Mouse (Mus musculus): ENCODE measurements at regions not wholly inside any gene's neighbourhood (a gene's known extent, or its start where the extent isn't known, plus 50 kb on each side); places are given as distances from the start of the nearest gene placed in this dataset.

DNA sequence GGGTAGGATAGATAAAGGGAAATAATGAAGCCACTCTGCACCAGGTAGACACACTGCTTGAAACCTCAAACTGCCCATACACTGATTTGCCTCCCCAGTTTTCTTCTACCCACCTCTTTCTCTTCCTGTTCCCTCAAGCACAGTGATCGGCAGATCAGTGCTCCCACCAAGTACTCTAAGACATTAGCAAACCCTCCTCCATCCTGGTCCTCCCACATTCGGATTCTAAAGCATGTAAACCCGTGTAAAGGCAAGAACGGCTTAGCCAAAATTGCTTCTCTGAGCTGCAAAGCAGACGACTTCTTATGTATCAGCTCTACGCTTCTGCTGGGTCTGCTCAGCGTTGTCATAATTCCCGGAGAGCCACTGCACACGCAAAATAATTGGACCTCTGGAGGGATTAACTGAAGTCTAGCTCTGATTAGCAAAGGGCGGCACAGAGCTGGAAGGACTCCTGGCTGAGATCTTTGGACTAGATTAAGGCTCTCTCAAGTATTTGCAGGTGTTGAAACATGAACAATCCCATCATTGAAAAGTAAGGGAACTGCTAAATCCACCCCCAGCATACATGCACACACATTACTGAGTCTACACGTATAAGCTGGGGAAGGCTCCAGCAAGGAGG lies 67.2 kb downstream of the Mtx3 start:
- TF ChIP-seq CTCF (IDR thresholded peaks at IDR 0.05; ENCODE audit: low read depth, low read length) (no peak), POLR2A (IDR thresholded peaks at IDR 0.05; ENCODE audit: borderline replicate concordance, low read depth, low read length) (no peak)
- Histone ChIP-seq H3K4me3 (ENCODE audit: insufficient read depth, low read length) (no peak overlapping the region), H3K27ac (ENCODE audit: insufficient read depth, low read depth, low read length) (no peak overlapping the region), H3K4me1 (ENCODE audit: control insufficient read depth, insufficient read depth, low read length) (no peaks in the 10 kb centered on the region)

DNA sequence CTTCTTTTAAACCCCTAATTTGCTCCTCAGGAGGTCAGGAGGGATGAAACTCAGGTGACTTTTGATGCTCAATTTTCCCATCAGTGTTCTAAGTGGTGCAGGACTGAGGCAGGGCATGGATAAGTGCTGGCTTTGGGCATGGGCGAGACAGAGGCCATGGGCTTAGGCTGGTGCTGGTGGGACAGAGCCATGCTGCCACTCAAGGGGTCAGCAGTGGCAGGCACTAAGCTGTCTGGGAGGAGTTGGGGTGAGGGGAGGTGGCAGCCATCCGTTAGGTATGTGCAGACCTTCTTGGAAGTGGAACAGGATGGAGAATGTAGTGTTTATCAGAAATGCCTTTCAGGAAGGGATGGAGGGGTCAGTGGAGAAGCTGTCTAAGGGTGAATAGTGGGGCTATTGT lies 68.1 kb downstream of the Mtx3 start:
- H3K27ac ChIP-seq (ENCODE audit: insufficient read depth, low read depth, low read length), result no peak overlapping the region
- no peak overlapping the region for H3K4me3 ChIP-seq (ENCODE audit: insufficient read depth, low read length)
- H3K4me1 ChIP-seq (ENCODE audit: control insufficient read depth, insufficient read depth, low read length), result no peaks in the 10 kb centered on the region
- no peak for TF ChIP-seq POLR2A (IDR thresholded peaks at IDR 0.05; ENCODE audit: borderline replicate concordance, low read depth, low read length)
- TF ChIP-seq CTCF (IDR thresholded peaks at IDR 0.05; ENCODE audit: low read depth, low read length), result no peak

- H3K4me3 ChIP-seq (ENCODE audit: insufficient read depth, low read length), result no peak overlapping the region
- no peak for TF ChIP-seq CTCF (IDR thresholded peaks at IDR 0.05; ENCODE audit: low read depth, low read length)
- TF ChIP-seq POLR2A (IDR thresholded peaks at IDR 0.05; ENCODE audit: borderline replicate concordance, low read depth, low read length), result no peak
- no peaks in the 10 kb centered on the region for H3K4me1 ChIP-seq (ENCODE audit: control insufficient read depth, insufficient read depth, low read length)
- H3K27ac ChIP-seq (ENCODE audit: insufficient read depth, low read depth, low read length), result no peak overlapping the region
Observed at GRCm38 (mm10) chr13:92914631-92915030, 70.1 kb downstream of the Mtx3 start.

DNA sequence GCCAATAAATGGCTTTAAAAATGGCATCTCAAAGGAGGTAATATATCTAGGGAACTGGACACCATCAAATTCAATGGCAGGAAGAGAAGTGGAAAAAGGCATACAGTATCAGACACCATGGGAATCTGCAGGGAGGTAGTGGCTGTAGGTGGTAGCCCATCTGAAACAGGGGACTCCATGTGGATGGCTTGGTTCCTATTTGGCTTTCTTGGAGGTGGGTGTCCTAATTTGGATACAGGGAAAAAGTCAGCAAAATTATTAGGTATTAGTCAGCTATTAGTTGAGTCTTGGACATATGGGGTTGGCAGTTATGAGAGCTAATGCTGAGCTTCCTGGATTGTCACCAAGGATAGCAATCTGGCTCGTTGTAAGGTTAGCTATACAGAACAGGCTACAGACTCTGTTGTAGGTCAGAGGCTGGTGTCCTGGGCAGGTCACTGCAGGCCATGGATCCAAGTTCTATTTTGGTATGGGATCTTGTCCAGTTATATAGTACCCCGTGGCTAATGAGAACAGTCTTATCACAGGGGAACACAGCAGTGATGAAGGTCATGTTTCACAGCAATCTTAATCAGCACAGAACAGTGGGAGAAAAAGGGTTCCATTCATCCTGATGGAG lies 70.8 kb downstream of the Mtx3 start:
- Histone ChIP-seq H3K4me1 (ENCODE audit: control insufficient read depth, insufficient read depth, low read length) (no peaks in the 10 kb centered on the region), H3K4me3 (ENCODE audit: insufficient read depth, low read length) (no peak overlapping the region), H3K27ac (ENCODE audit: insufficient read depth, low read depth, low read length) (no peak overlapping the region)
- no peak for TF ChIP-seq CTCF (IDR thresholded peaks at IDR 0.05; ENCODE audit: low read depth, low read length)

DNA sequence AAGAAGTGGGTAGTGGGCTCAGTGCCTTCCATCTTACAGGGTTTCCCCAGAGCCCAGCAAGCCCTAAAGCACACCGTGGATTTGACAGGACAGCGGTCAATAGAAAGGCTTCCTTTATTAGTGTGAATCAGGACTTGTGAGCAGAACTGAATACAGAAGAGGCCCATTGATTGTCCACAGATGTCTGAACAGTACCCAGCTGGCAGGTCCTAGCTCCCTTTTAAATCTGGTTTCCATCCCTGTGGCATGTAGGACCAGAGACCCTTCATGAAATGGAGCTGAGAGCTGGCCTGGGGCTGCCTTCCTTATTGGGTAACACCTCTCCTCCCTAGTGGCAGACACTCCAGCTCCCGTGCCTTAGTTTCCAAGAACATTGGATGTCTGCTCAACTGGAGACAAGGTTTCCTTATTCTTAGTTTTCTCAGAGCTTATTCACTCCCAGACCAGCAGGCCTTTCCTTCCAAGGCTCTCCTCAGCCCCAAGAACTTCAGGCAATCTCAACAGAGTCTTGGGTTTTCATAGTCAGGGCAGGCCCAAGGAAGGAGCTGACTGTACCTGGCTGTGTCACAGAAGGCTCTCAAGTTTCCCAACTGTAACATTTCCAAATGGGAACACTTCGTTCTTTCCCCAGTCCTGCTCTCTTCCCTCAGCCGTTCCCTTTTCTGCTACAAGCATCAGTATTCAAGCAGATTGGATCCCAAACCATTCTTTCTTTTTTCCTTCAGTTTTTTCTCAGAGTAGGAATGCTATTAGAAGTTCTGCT lies 71.6 kb downstream of the Mtx3 start:
- no peaks in the 10 kb centered on the region for H3K4me1 ChIP-seq (ENCODE audit: control insufficient read depth, insufficient read depth, low read length)
- TF ChIP-seq CTCF (IDR thresholded peaks at IDR 0.05; ENCODE audit: low read depth, low read length) (no peak), POLR2A (IDR thresholded peaks at IDR 0.05; ENCODE audit: borderline replicate concordance, low read depth, low read length) (no peak)

GRCm38 (mm10) chr13:92919882-92920281 lies 75.3 kb downstream of the Mtx3 start:
- no peak for TF ChIP-seq POLR2A (IDR thresholded peaks at IDR 0.05; ENCODE audit: borderline replicate concordance, low read depth, low read length)
- TF ChIP-seq CTCF (IDR thresholded peaks at IDR 0.05; ENCODE audit: low read depth, low read length), result no peak
- H3K4me1 ChIP-seq (ENCODE audit: control insufficient read depth, insufficient read depth, low read length), result peaks cover 6% of the 10 kb centered on the region
- no peak overlapping the region for H3K27ac ChIP-seq (ENCODE audit: insufficient read depth, low read depth, low read length)
- no peak overlapping the region for H3K4me3 ChIP-seq (ENCODE audit: insufficient read depth, low read length)

More for the DNA sequence above, 71.6 kb downstream of the Mtx3 start:
- H3K27ac ChIP-seq (ENCODE audit: insufficient read depth, low read depth, low read length), result no peak overlapping the region
- H3K4me3 ChIP-seq (ENCODE audit: insufficient read depth, low read length), result no peak overlapping the region

GRCm38 (mm10) chr13:92921936-92922335 lies 77.4 kb downstream of the Mtx3 start:
- Histone ChIP-seq H3K4me1 (ENCODE audit: control insufficient read depth, insufficient read depth, low read length) (peaks cover 6% of the 10 kb centered on the region), H3K27ac (ENCODE audit: insufficient read depth, low read depth, low read length) (no peak overlapping the region), H3K4me3 (ENCODE audit: insufficient read depth, low read length) (no peak overlapping the region)
- TF ChIP-seq POLR2A (IDR thresholded peaks at IDR 0.05; ENCODE audit: borderline replicate concordance, low read depth, low read length) (no peak), CTCF (IDR thresholded peaks at IDR 0.05; ENCODE audit: low read depth, low read length) (no peak)

- TF ChIP-seq POLR2A (IDR thresholded peaks at IDR 0.05; ENCODE audit: borderline replicate concordance, low read depth, low read length), result no peak
- TF ChIP-seq CTCF (IDR thresholded peaks at IDR 0.05; ENCODE audit: low read depth, low read length), result no peak
- H3K4me1 ChIP-seq (ENCODE audit: control insufficient read depth, insufficient read depth, low read length), result peaks cover 6% of the 10 kb centered on the region
- H3K27ac ChIP-seq (ENCODE audit: insufficient read depth, low read depth, low read length), result no peak overlapping the region
Observed at GRCm38 (mm10) chr13:92923496-92923895, 78.9 kb downstream of the Mtx3 start.

DNA sequence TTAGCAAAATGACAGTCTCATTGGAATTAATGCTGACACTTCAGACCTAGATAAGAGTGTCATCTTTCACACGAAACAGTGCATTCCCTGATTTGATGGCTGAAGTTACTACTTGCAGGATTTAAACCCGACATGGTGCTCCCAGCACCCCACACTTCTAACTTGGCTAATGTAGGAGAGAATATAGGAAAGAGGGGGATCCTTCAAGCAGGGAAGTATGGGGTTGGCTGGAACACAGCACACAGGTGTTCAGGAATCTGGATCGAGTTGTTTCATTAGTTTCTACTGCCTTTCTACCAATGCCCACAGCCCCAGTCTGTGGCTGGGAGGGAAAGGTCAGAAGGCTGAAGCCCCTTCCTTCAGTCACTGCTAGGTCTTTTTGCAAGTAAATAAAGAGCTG lies 79.5 kb downstream of the Mtx3 start:
- Histone ChIP-seq H3K4me1 (ENCODE audit: control insufficient read depth, insufficient read depth, low read length) (peaks cover 6% of the 10 kb centered on the region), H3K27ac (ENCODE audit: insufficient read depth, low read depth, low read length) (no peak overlapping the region), H3K4me3 (ENCODE audit: insufficient read depth, low read length) (no peak overlapping the region)
- TF ChIP-seq POLR2A (IDR thresholded peaks at IDR 0.05; ENCODE audit: borderline replicate concordance, low read depth, low read length), result no peak
- TF ChIP-seq CTCF (IDR thresholded peaks at IDR 0.05; ENCODE audit: low read depth, low read length), result no peak

More at GRCm38 (mm10) chr13:92923496-92923895, 78.9 kb downstream of the Mtx3 start:
- no peak overlapping the region for H3K4me3 ChIP-seq (ENCODE audit: insufficient read depth, low read length)

DNA sequence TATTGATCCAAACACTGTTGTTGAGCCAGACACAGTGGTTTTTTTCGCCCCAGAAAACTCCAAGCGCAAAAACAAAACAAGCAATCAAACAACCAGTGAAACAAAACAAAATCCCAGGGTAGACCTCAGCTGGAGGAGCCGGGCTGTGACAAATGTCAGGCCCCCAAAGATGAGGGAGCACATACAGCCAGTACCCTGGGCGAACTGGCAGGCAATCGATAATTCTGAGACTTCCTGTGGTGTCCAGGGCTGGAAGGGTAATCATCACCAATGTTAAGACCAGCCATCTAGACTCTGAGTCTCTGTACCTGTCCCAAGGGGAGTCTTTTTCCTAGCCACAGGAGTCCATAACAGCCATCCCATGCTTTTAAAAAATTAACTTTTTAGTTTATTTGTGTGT lies 80.6 kb downstream of the Mtx3 start:
- Histone ChIP-seq H3K4me3 (ENCODE audit: insufficient read depth, low read length) (no peak overlapping the region), H3K27ac (ENCODE audit: insufficient read depth, low read depth, low read length) (no peak overlapping the region), H3K4me1 (ENCODE audit: control insufficient read depth, insufficient read depth, low read length) (peaks cover 6% of the 10 kb centered on the region)
- no peak for TF ChIP-seq CTCF (IDR thresholded peaks at IDR 0.05; ENCODE audit: low read depth, low read length)
- TF ChIP-seq POLR2A (IDR thresholded peaks at IDR 0.05; ENCODE audit: borderline replicate concordance, low read depth, low read length), result no peak

All from bone marrow macrophage, adult 2 months (primary cell).